9 mouse cellular contexts compared by ENCODE assay signal in genomic region chr12:86945126-86945525, GRCm38 (mm10). TPM values are rescaled to one million over a fixed set of nuclear protein-coding genes. Genes with fewer than 3 reads are reported as not detected.
DNase-seq lines count a peak whose midpoint lies in the region; ATAC-seq and TF ChIP-seq lines count a peak whose summit lies in the region.
"Had no signal": no experiment of that assay in that cellular context is flagged by ENCODE, and none has a peak within 500 bp of the region (broad histone marks: within the 10 kb centered on the region; RNA-seq: fewer than 3 reads in every experiment).

No protein-coding gene starts in this region.

- no peak overlapping the region for H3K27ac ChIP-seq in liver, adult 2 months (replicated peaks; ENCODE audit: insufficient read depth, low read depth, low read length)
- no peak overlapping the region for H3K27ac ChIP-seq in liver, embryonic 12.5 days
- H3K27ac ChIP-seq in forebrain, postnatal 0 days (ENCODE audit: low read depth, low read length), result 0 out of 2 replicates have a peak overlapping the region, but pooled peaks have one; percentile 41
- no peak overlapping the region for H3K27ac ChIP-seq in kidney, embryonic 14.5 days (ENCODE audit: low read depth, low read length)
- H3K27ac ChIP-seq in liver, postnatal 0 days (ENCODE audit: low read depth), result no peak overlapping the region

- ATAC-seq in liver, embryonic 12.5 days, result no peak
- no peak for ATAC-seq in forebrain, postnatal 0 days
- no peak for ATAC-seq in kidney, embryonic 14.5 days (ENCODE audit: low FRiP score, low TSS enrichment)
- no peak for ATAC-seq in liver, postnatal 0 days

- no peak overlapping the region for H3K4me2 ChIP-seq in liver, embryonic 12.5 days
- H3K4me2 ChIP-seq in forebrain, postnatal 0 days (ENCODE audit: low read depth), result no peak overlapping the region
- H3K4me2 ChIP-seq in kidney, embryonic 14.5 days (replicated peaks; ENCODE audit: low read depth, low read length), result no peak overlapping the region
- H3K4me2 ChIP-seq in liver, postnatal 0 days (ENCODE audit: low read depth, low read length), result no peak overlapping the region

- no peak for TF ChIP-seq POLR2A in liver, adult 2 months (IDR thresholded peaks at IDR 0.05; ENCODE audit: extremely low read depth, insufficient read depth, low read length)

- no peak overlapping the region for H3K9ac ChIP-seq in liver, adult 2 months (ENCODE audit: low read depth, low read length)
- H3K9ac ChIP-seq in liver, embryonic 12.5 days, result no peak overlapping the region
- no peak overlapping the region for H3K9ac ChIP-seq in forebrain, postnatal 0 days
- H3K9ac ChIP-seq in kidney, embryonic 14.5 days (ENCODE audit: low read depth, low read length), result peak overlapping the region; percentile 20; the same call in 1 of the 2 replicates
- H3K9ac ChIP-seq in liver, postnatal 0 days (replicated peaks), result no peak overlapping the region

- H3K79me2 ChIP-seq in liver, adult 2 months (ENCODE audit: control insufficient read depth, insufficient read depth, low read length), result peaks cover 5% of the 10 kb centered on the region; the same call in 1 of the 2 replicates

- H3K36me3 ChIP-seq in liver, adult 2 months (ENCODE audit: control insufficient read depth, insufficient read depth, low read length), result no peaks in the 10 kb centered on the region
- H3K36me3 ChIP-seq in liver, embryonic 12.5 days, result no peaks in the 10 kb centered on the region
- H3K36me3 ChIP-seq in forebrain, postnatal 0 days (ENCODE audit: insufficient read depth), result no peaks in the 10 kb centered on the region
- H3K36me3 ChIP-seq in kidney, embryonic 14.5 days (ENCODE audit: control insufficient read depth, insufficient read depth, low read length), result no peaks in the 10 kb centered on the region
- no peaks in the 10 kb centered on the region for H3K36me3 ChIP-seq in liver, postnatal 0 days (replicated peaks; ENCODE audit: insufficient read depth, low read length)

- DNase-seq in liver, adult 2 months (ENCODE audit: extremely low read depth, low read depth, low spot score), result peak; percentile 62
- DNase-seq in c-Kit-positive CD71-positive TER-119-positive erythroid progenitor cells, embryonic 14.5 days (ENCODE audit: low spot score), result peak; percentile 57
- DNase-seq in forebrain, postnatal 0 days, result peak; percentile 94
- DNase-seq in liver, postnatal 0 days, result peak; percentile 42
- DNase-seq in retina, adult 2 months (ENCODE audit: low read depth, low spot score), result peak; percentile 71
- peak; percentile 74 for DNase-seq in thymus, postnatal 25 days

- no peaks in the 10 kb centered on the region; the same call in 1 of the 2 replicates for H3K27me3 ChIP-seq in liver, adult 2 months (ENCODE audit: control insufficient read depth, insufficient read depth, low read length)
- peaks cover 15% of the 10 kb centered on the region; the same call in 1 of the 2 replicates for H3K27me3 ChIP-seq in liver, embryonic 12.5 days (replicated peaks)
- no peaks in the 10 kb centered on the region for H3K27me3 ChIP-seq in forebrain, postnatal 0 days (ENCODE audit: insufficient read depth, low read length)
- no peaks in the 10 kb centered on the region for H3K27me3 ChIP-seq in kidney, embryonic 14.5 days (ENCODE audit: control insufficient read depth, insufficient read depth, low read length)
- H3K27me3 ChIP-seq in liver, postnatal 0 days (ENCODE audit: insufficient read depth, low read length), result no peaks in the 10 kb centered on the region

- TF ChIP-seq EP300 in liver, postnatal 0 days (IDR thresholded peaks at IDR 0.05; ENCODE audit: low read depth), result no peak

- peaks cover 8% of the 10 kb centered on the region for H3K4me1 ChIP-seq in liver, adult 2 months (ENCODE audit: control insufficient read depth, insufficient read depth, low read length)
- peaks cover 35% of the 10 kb centered on the region for H3K4me1 ChIP-seq in liver, embryonic 12.5 days
- H3K4me1 ChIP-seq in forebrain, postnatal 0 days (ENCODE audit: insufficient read depth), result peaks cover 49% of the 10 kb centered on the region
- peaks cover 16% of the 10 kb centered on the region for H3K4me1 ChIP-seq in kidney, embryonic 14.5 days (ENCODE audit: control insufficient read depth, insufficient read depth, low read length)
- H3K4me1 ChIP-seq in liver, postnatal 0 days (ENCODE audit: insufficient read depth), result peaks cover 20% of the 10 kb centered on the region

- no peaks in the 10 kb centered on the region for H3K9me3 ChIP-seq in liver, embryonic 12.5 days (replicated peaks)
- no peaks in the 10 kb centered on the region for H3K9me3 ChIP-seq in forebrain, postnatal 0 days (ENCODE audit: low read length)
- no peaks in the 10 kb centered on the region for H3K9me3 ChIP-seq in kidney, embryonic 14.5 days (ENCODE audit: control insufficient read depth, low read length)
- no peaks in the 10 kb centered on the region for H3K9me3 ChIP-seq in liver, postnatal 0 days (ENCODE audit: low read length)

- no peak overlapping the region for H3K4me3 ChIP-seq in liver, adult 2 months (ENCODE audit: insufficient read depth, low read depth, low read length)
- H3K4me3 ChIP-seq in liver, embryonic 12.5 days, result no peak overlapping the region
- no peak overlapping the region for H3K4me3 ChIP-seq in forebrain, postnatal 0 days (ENCODE audit: low read depth, low read length)
- no peak overlapping the region for H3K4me3 ChIP-seq in kidney, embryonic 14.5 days (ENCODE audit: low read length)
- H3K4me3 ChIP-seq in liver, postnatal 0 days (ENCODE audit: low read depth, low read length), result no peak overlapping the region

- WGBS in liver, adult 2 months, result 30% methylated on average over 4 of the region's 4 CpGs
- 14% methylated on average over 4 of the region's 4 CpGs for WGBS in liver, embryonic 12.5 days (ENCODE audit: insufficient replicate concordance)
- WGBS in forebrain, postnatal 0 days, result under 1% methylated on average over 4 of the region's 4 CpGs
- 4% methylated on average over 4 of the region's 4 CpGs for WGBS in kidney, embryonic 14.5 days
- WGBS in liver, postnatal 0 days (ENCODE audit: insufficient replicate concordance), result 9% methylated on average over 4 of the region's 4 CpGs

- TF ChIP-seq CTCF in liver, adult 2 months (IDR thresholded peaks at IDR 0.05; ENCODE audit: low read depth, low read length), result peak; percentile 37
- TF ChIP-seq CTCF in forebrain, postnatal 0 days (IDR thresholded peaks at IDR 0.05; ENCODE audit: low read depth), result peak; percentile 92
- peak; percentile 79 for TF ChIP-seq CTCF in liver, postnatal 0 days (IDR thresholded peaks at IDR 0.05; ENCODE audit: low read depth)

RNA-seq across cellular contexts. Expression of gene Cipc, which starts 1.7 kb away (rescaled TPM):
- 15.7 and 26.4 TPM in 2 replicates for total RNA-seq in liver, adult 2 months (2014; rRNA removed)
- 28.4 and 36.0 TPM in 2 replicates for polyA plus RNA-seq in liver, adult 2 months (2012; rRNA removed)
- 18.0 and 19.2 TPM in 2 replicates for polyA plus RNA-seq in liver, embryonic 12.5 days (2016; fragmentation: Nextera tagmentation; extraction: Ambion mirVana)
- total RNA-seq in forebrain, postnatal 0 days (2014; rRNA removed), result 53.1 and 62.9 TPM in 2 replicates
- 28.4 and 38.1 TPM in 2 replicates for polyA plus RNA-seq in forebrain, postnatal 0 days (2015; fragmentation: Nextera tagmentation; extraction: Ambion mirVana)
- 12.6 and 30.4 TPM in 2 replicates for polyA plus RNA-seq in kidney, embryonic 14.5 days (2014; fragmentation: Nextera tagmentation; extraction: Ambion mirVana)
- 4.4 and 4.7 TPM in 2 replicates for polyA plus RNA-seq in liver, postnatal 0 days (2015; fragmentation: Nextera tagmentation; extraction: Ambion mirVana)

RNA-seq across cellular contexts. Expression of gene Zdhhc22, which starts 45.1 kb away (rescaled TPM):
- not detected in 2 replicates for total RNA-seq in liver, adult 2 months (2014; rRNA removed)
- not detected in 2 replicates for polyA plus RNA-seq in liver, adult 2 months (2012; rRNA removed)
- polyA plus RNA-seq in liver, embryonic 12.5 days (2016; fragmentation: Nextera tagmentation; extraction: Ambion mirVana), result not detected in 2 replicates
- total RNA-seq in forebrain, postnatal 0 days (2014; rRNA removed), result 10.7 and 12.5 TPM in 2 replicates
- polyA plus RNA-seq in forebrain, postnatal 0 days (2015; fragmentation: Nextera tagmentation; extraction: Ambion mirVana), result 12.3 and 21.7 TPM in 2 replicates
- not detected in 2 replicates for polyA plus RNA-seq in kidney, embryonic 14.5 days (2014; fragmentation: Nextera tagmentation; extraction: Ambion mirVana)
- not detected in 2 replicates for polyA plus RNA-seq in liver, postnatal 0 days (2015; fragmentation: Nextera tagmentation; extraction: Ambion mirVana)
- polyA plus RNA-seq: macrophage had no signal

Comparison
In these comparisons a context has a peak if more than half of its experiments do, and no peak if none do; other contexts are left out.
1. DNase-seq: peak in every context shown above with its lines; median percentile 94 in forebrain, postnatal 0 days; 74 in thymus, postnatal 25 days; 71 in retina, adult 2 months; 62 in liver, adult 2 months; 57 in c-Kit-positive CD71-positive TER-119-positive erythroid progenitor cells, embryonic 14.5 days; 42 in liver, postnatal 0 days.
2. CTCF ChIP-seq: peak in every context shown above with its lines; median percentile 92 in forebrain, postnatal 0 days; 79 in liver, postnatal 0 days; 37 in liver, adult 2 months.
3. RNA of gene Zdhhc22, which starts 45.1 kb away (polyA plus RNA-seq): 12.3 to 21.7 TPM in forebrain, postnatal 0 days; not detected in liver, postnatal 0 days, not detected in liver, adult 2 months, not detected in liver, embryonic 12.5 days and not detected in kidney, embryonic 14.5 days; every median in the first group is over 10 times any median in the second.